ENCODE assay signal across 13 mouse cellular contexts in genomic region chr2:158716066-158716465, GRCm38 (mm10). TPM values are rescaled to one million over a fixed set of nuclear protein-coding genes. Genes with fewer than 3 reads are reported as not detected.
DNase-seq lines count a peak whose midpoint lies in the region; ATAC-seq and TF ChIP-seq lines count a peak whose summit lies in the region.
"Had no signal": no experiment of that assay in that cellular context is flagged by ENCODE, and none has a peak within 500 bp of the region (broad histone marks: within the 10 kb centered on the region; RNA-seq: fewer than 3 reads in every experiment).

No protein-coding gene starts in this region.

- H3K36me3 ChIP-seq in thymus, adult 2 months (ENCODE audit: control insufficient read depth, insufficient read depth, low read length) = peaks cover 7% of the 10 kb centered on the region
- H3K36me3 ChIP-seq: embryonic facial prominence, embryonic 13.5 days had no signal

- no peak for TF ChIP-seq CTCF in layer of hippocampus, adult 2 months (conservative IDR thresholded peaks at IDR 0.05)
- no peak for TF ChIP-seq CTCF in thymus, adult 2 months (IDR thresholded peaks at IDR 0.05; ENCODE audit: borderline replicate concordance, control insufficient read depth, extremely low read depth, insufficient read depth, low read length, poor library complexity)

- H3K4me3 ChIP-seq in layer of hippocampus, adult 2 months = no peak overlapping the region
- no peak overlapping the region for H3K4me3 ChIP-seq in thymus, adult 2 months (ENCODE audit: control insufficient read depth, insufficient read depth, low read length)
- H3K4me3 ChIP-seq: embryonic facial prominence, embryonic 13.5 days had no signal

- peak overlapping the region; percentile 67 for H3K27ac ChIP-seq in layer of hippocampus, adult 2 months
- H3K27ac ChIP-seq in thymus, adult 2 months (ENCODE audit: control insufficient read depth, insufficient read depth, low read length) = peak overlapping the region; percentile 40; the same call in 1 of the 2 replicates
- H3K27ac ChIP-seq: embryonic facial prominence, embryonic 13.5 days; liver, embryonic 14.5 days had no signal

- no peak for TF ChIP-seq POLR2A in thymus, adult 2 months (IDR thresholded peaks at IDR 0.05; ENCODE audit: control insufficient read depth, extremely low read depth, insufficient read depth, low read length, poor library complexity)

- WGBS in thymus, adult 2 months = 13% methylated on average over 5 of the region's 5 CpGs

- intact Hi-C loops in left cerebral cortex, postnatal 4 days (cut with DNase I) = no loop called here

- ATAC-seq in CD4-positive, CD25-positive, alpha-beta regulatory T cell, adult 4 months = no peak
- ATAC-seq in megakaryocyte-erythroid progenitor cell, adult 5-6 weeks (replicated peaks; ENCODE audit: low FRiP score, low TSS enrichment, poor library complexity, severe bottlenecking) = no peak

- DNase-seq in CD4-positive, CD25-positive, alpha-beta regulatory T cell, adult 2 months (ENCODE audit: low read depth, low spot score) = peak; percentile 27
- no peak for DNase-seq in layer of hippocampus, adult 2 months (ENCODE audit: low spot score in 2 of 2)
- DNase-seq in layer of hippocampus, adult 11-12 months (ENCODE audit: low spot score) = no peak
- DNase-seq in thymus, adult 2 months = peak; percentile 49
- DNase-seq in thymus, postnatal 10 days (ENCODE audit: low spot score in 2 of 2) = no peak
- no peak for DNase-seq in left cerebral cortex, postnatal 4 days
- DNase-seq: gastrocnemius, postnatal 10 days; heart, postnatal 10 days; kidney, adult 8-10 months had no signal

- peaks cover 82% of the 10 kb centered on the region for H3K4me1 ChIP-seq in thymus, adult 2 months (replicated peaks; ENCODE audit: control insufficient read depth, insufficient read depth, low read length)

- no peaks in the 10 kb centered on the region for H3K27me3 ChIP-seq in thymus, adult 2 months (ENCODE audit: control insufficient read depth, insufficient read depth, low read length)
- H3K27me3 ChIP-seq: embryonic facial prominence, embryonic 13.5 days had no signal

RNA-seq across cellular contexts. Expression of gene Ppp1r16b, which starts 50.9 kb away (rescaled TPM):
- 100 to 1,000 TPM; 121 to 150 TPM for polyA plus RNA-seq in CD4-positive, CD25-positive, alpha-beta regulatory T cell, adult 4 months (2017; shearing (Covaris generic))
- 100 to 1,000 TPM; 147 to 150 TPM for total RNA-seq in layer of hippocampus, adult 2 months (2021)
- polyA plus RNA-seq in thymus, adult 2 months (2012; rRNA removed) = 55.8 and 61.4 TPM in 2 replicates
- 2.4 and 5.0 TPM in 2 replicates for total RNA-seq in megakaryocyte-erythroid progenitor cell, adult 5-6 weeks (2014; fragmentation: Nextera tagmentation)
- 0.04 and 1.6 TPM in 2 replicates for total RNA-seq in megakaryocyte-erythroid progenitor cell, adult 5-6 weeks (2017)
- 10 to 100 TPM; 50.2 to 51.0 TPM for total RNA-seq in left cerebral cortex, postnatal 4 days (2021)

RNA-seq across cellular contexts. Expression of gene Fam83d, which starts 51.8 kb away (rescaled TPM):
- polyA plus RNA-seq in CD4-positive, CD25-positive, alpha-beta regulatory T cell, adult 4 months (2017; shearing (Covaris generic)) = under 1 TPM; 0.32 to 0.53 TPM
- total RNA-seq in layer of hippocampus, adult 2 months (2021) = 1 to 10 TPM; 4.7 to 6.0 TPM
- 26.2 and 32.5 TPM in 2 replicates for polyA plus RNA-seq in thymus, adult 2 months (2012; rRNA removed)
- 6.2 and 9.7 TPM in 2 replicates for total RNA-seq in megakaryocyte-erythroid progenitor cell, adult 5-6 weeks (2014; fragmentation: Nextera tagmentation)
- total RNA-seq in megakaryocyte-erythroid progenitor cell, adult 5-6 weeks (2017) = 3.9 and 7.5 TPM in 2 replicates
- 1 to 10 TPM; 2.7 to 3.3 TPM for total RNA-seq in left cerebral cortex, postnatal 4 days (2021)

Comparison
In these comparisons a context has a peak if more than half of its experiments do, and no peak if none do; other contexts are left out.
1. DNase-seq: peak in CD4-positive, CD25-positive, alpha-beta regulatory T cell, adult 2 months (single experiment) and thymus, adult 2 months (single experiment); none in layer of hippocampus, adult 2 months (0 of 2), layer of hippocampus, adult 11-12 months (single experiment), thymus, postnatal 10 days (0 of 2) and left cerebral cortex, postnatal 4 days (single experiment).
2. RNA of gene Ppp1r16b, which starts 50.9 kb away (total RNA-seq): 147 to 150 TPM in layer of hippocampus, adult 2 months and 50.2 to 51.0 TPM in left cerebral cortex, postnatal 4 days; 0.04 to 5.0 TPM in megakaryocyte-erythroid progenitor cell, adult 5-6 weeks; every median in the first group is over 4 times any median in the second.